Mouse (Mus musculus) testis, adult 2 months (tissue): Measurements from ENCODE around the gene Rasgef1b.

Experiments used
- CTCF ChIP-seq: fragments of 200-500 bp; IDR thresholded peaks from 2 replicates; pipeline ENCODE4 v1.5.1; 2012; ENCODE audit warnings: low read depth, mild to moderate bottlenecking, inconsistent platforms, low read length, moderate library complexity; ENCODE audit not compliant: control insufficient read depth, insufficient read depth, insufficient replicate concordance
- POLR2A ChIP-seq: fragments of 200-500 bp; IDR thresholded peaks from 2 replicates; pipeline ENCODE4 v1.6.1; 2012; ENCODE audit warnings: low read depth, mild to moderate bottlenecking, inconsistent platforms, low read length, moderate library complexity; ENCODE audit not compliant: control insufficient read depth

DNA sequence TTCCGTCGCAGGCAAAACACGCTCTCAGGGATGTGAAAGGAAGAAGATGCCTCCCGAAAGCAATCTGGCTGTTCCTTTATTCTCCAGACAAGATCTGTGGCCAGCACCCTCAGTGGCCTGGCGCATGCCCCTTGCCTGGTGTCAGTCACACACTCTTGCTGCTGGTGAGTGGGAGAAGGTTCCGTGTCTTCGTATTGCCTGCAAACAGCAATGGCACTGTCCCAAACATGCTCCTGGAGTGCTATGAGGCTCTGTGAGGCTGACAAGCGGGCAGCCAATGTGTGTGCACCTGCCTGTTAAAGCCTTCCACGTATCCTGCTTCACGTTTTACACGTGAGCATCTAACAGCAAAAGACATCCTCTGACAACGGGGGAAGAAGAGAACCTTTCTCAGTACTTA lies 25.0 kb upstream of the Rasgef1b start:
- TF ChIP-seq CTCF (no peak), POLR2A (no peak)
